Mouse (Mus musculus) cortical plate, adult 2 months (tissue): ENCODE results near the gene Erg.

ENCODE experiments used
- CTCF ChIP-seq: fragments of 200-500 bp; IDR thresholded peaks from 2 replicates; pipeline ENCODE4 v1.5.1; 2011; ENCODE audit warnings: mild to moderate bottlenecking, control low read depth, low read length; ENCODE audit not compliant: insufficient read depth; ENCODE audit errors: extremely low read depth
- POLR2A ChIP-seq: fragments of 200-500 bp; IDR thresholded peaks from 2 replicates; pipeline ENCODE4 v1.6.1; 2011; ENCODE audit warnings: mild to moderate bottlenecking, low read length, control low read depth; ENCODE audit not compliant: insufficient read depth; ENCODE audit errors: extremely low read depth

- TF ChIP-seq CTCF (no peak), POLR2A (no peak)
Measured at GRCm38 (mm10) chr16:95596884-95597577, 10.6 kb upstream of the Erg start.
